Mouse (Mus musculus): ENCODE measurements around the gene Rap1gap2. TPM values are rescaled to one million over a fixed set of nuclear protein-coding genes. Genes with fewer than 3 reads are reported as not detected.

Gene Rap1gap2
- total and polyA plus RNA-seq, 3 experiments = 5.8 to 10.1 TPM; not detected in 1

DNA sequence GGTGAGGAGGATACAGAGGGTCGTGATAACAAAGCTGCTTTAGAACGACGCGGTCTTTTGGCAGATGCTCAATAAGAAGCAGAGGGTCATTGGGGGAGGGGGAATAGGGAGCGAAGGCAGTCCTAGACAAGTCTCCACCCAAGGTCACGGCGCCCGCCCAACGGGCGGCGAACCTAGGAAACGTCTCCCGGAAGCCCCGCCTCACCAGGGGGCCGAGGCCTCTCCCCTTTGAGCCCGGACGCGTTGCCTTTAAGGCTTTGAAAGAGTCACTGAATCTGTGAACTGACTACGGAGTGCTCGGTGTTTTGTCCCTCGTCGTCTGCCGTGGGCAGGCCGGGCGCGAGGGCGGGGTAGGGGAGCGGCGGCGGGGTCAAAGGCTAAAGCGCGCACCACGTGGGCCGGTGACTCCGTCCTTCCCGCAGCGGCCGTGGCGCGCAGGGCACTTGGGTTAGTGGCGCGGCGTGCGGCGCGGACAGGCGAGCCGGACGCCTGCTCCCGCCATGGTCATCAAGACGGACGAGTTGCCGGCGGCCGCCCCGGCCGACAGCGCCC, 38.5 kb upstream of the Rap1gap2 start, which contains the start of gene Cluh:
Cluh (plus strand) TSS at position 401 of the 552 bp plus-strand sequence.
- Histone ChIP-seq H3K79me2 (ENCODE audit: control insufficient read depth, insufficient read depth, low read length, poor library complexity) (peaks cover 49% of the 10 kb centered on the region), H3K36me3 (ENCODE audit: control insufficient read depth in 1 of 2, insufficient read depth in 2 of 2, low read length in 2 of 2) (peaks cover 1 to 34% of the 10 kb centered on the region in 2 experiments; a peak in 3 of 4 replicates), H3K27me3 (ENCODE audit: control insufficient read depth in 1 of 2, insufficient read depth in 2 of 2, low read length in 2 of 2) (no peaks in the 10 kb centered on the region), H3K27ac (ENCODE audit: control insufficient read depth, low read depth, low read length) (peak within 1 kb of the TSS; percentile 70), H3K4me3 (ENCODE audit: control insufficient read depth in 1 of 2, insufficient read depth in 1 of 2, low read depth in 2 of 2, low read length in 2 of 2) (peak within 1 kb of the TSS; percentile 87 to 88), H3K9ac (ENCODE audit: control insufficient read depth, low read depth, low read length, poor library complexity, severe bottlenecking) (peak within 1 kb of the TSS; percentile 87), H3K4me1 (ENCODE audit: control insufficient read depth in 1 of 2, insufficient read depth in 2 of 2, low read length in 2 of 2) (peaks cover 8 to 41% of the 10 kb centered on the region in 2 experiments; a peak in 3 of 4 replicates), H3K9me3 (replicated peaks; ENCODE audit: insufficient read depth, low read length) (no peaks in the 10 kb centered on the region)
- TF ChIP-seq JUND (IDR thresholded peaks at IDR 0.05; ENCODE audit: low read depth, low read length) (no peak), KAT2A (conservative IDR thresholded peaks at IDR 0.05; ENCODE audit: low read depth, low read length) (peak; percentile 88), MAZ (IDR thresholded peaks at IDR 0.05; ENCODE audit: low read depth, low read length) (peak; percentile 100), TCF12 (IDR thresholded peaks at IDR 0.05; ENCODE audit: low read depth, low read length) (peak; percentile 53; the same call in 1 of the 2 replicates), NELFE (IDR thresholded peaks at IDR 0.05; ENCODE audit: low read depth, low read length) (peak; percentile 72), CHD2 (IDR thresholded peaks at IDR 0.05; ENCODE audit: low read length) (peak; percentile 32), MYC (IDR thresholded peaks at IDR 0.05; ENCODE audit: low read depth, low read length) (peak; percentile 92; the same call in 1 of the 2 replicates), ZKSCAN1 (IDR thresholded peaks at IDR 0.05; ENCODE audit: low read depth, low read length) (no peak), ZC3H11A (IDR thresholded peaks at IDR 0.05; ENCODE audit: low read depth, low read length) (no peak), TBP (IDR thresholded peaks at IDR 0.05; ENCODE audit: low read depth, low read length) (no peak; the same call in 1 of the 2 replicates), USF2 (IDR thresholded peaks at IDR 0.05; ENCODE audit: borderline replicate concordance in 1 of 2, insufficient read depth in 1 of 2, low read depth in 1 of 2, low read length in 2 of 2) (peak in 1 of 2 experiments; percentile 73; a peak in 2 of 4 replicates), BHLHE40 (IDR thresholded peaks at IDR 0.05; ENCODE audit: borderline replicate concordance, low read depth, low read length) (no peak), EP300 (IDR thresholded peaks at IDR 0.05; ENCODE audit: low read depth in 1 of 2, low read length in 2 of 2) (peak in 1 of 2 experiments; percentile 57; a peak in 2 of 4 replicates), ETS1 (IDR thresholded peaks at IDR 0.05; ENCODE audit: low read depth, low read length) (peak; percentile 71), ELF1 (IDR thresholded peaks at IDR 0.05; ENCODE audit: low read depth, low read length) (peak; percentile 95), MAX (IDR thresholded peaks at IDR 0.05; ENCODE audit: low read length) (peak; percentile 90), MXI1 (IDR thresholded peaks at IDR 0.05; ENCODE audit: low read depth, low read length) (peak; percentile 99), SIN3A (IDR thresholded peaks at IDR 0.05; ENCODE audit: low read length) (peak; percentile 100), HCFC1 (IDR thresholded peaks at IDR 0.05; ENCODE audit: low read depth, low read length) (peak; percentile 94), CHD1 (IDR thresholded peaks at IDR 0.05; ENCODE audit: low read depth, low read length) (no peak), NRF1 (IDR thresholded peaks at IDR 0.05; ENCODE audit: insufficient read depth, low read depth, low read length, poor library complexity, severe bottlenecking) (peak; percentile 43; the same call in 1 of the 2 replicates), POLR2A (IDR thresholded peaks at IDR 0.05; ENCODE audit: control insufficient read depth in 1 of 2, insufficient read depth in 1 of 2, low read depth in 1 of 2, low read length in 2 of 2, poor library complexity in 1 of 2) (peak; percentile 72 to 77), USF1 (IDR thresholded peaks at IDR 0.05; ENCODE audit: low read depth, low read length) (peak; percentile 96)
- DNase-seq (ENCODE audit: low read depth, low spot score) = peak; percentile 99
